Mouse (Mus musculus) left cerebral cortex, adult 9 months (tissue): Measurements from ENCODE around the gene Zfp131.
"Not testable (repeated sequence)": the region's sequence is repeated elsewhere in the genome, so short reads cannot be mapped to it uniquely, and the experiment has no call there.

Experiments used
- DNase-seq, 2 experiments: peaks; one replicate each; pipeline ENCODE4 v3.0.0; 2022; ENCODE audit warnings: low spot score in 2 of 2

Gene Zfp131

DNA sequence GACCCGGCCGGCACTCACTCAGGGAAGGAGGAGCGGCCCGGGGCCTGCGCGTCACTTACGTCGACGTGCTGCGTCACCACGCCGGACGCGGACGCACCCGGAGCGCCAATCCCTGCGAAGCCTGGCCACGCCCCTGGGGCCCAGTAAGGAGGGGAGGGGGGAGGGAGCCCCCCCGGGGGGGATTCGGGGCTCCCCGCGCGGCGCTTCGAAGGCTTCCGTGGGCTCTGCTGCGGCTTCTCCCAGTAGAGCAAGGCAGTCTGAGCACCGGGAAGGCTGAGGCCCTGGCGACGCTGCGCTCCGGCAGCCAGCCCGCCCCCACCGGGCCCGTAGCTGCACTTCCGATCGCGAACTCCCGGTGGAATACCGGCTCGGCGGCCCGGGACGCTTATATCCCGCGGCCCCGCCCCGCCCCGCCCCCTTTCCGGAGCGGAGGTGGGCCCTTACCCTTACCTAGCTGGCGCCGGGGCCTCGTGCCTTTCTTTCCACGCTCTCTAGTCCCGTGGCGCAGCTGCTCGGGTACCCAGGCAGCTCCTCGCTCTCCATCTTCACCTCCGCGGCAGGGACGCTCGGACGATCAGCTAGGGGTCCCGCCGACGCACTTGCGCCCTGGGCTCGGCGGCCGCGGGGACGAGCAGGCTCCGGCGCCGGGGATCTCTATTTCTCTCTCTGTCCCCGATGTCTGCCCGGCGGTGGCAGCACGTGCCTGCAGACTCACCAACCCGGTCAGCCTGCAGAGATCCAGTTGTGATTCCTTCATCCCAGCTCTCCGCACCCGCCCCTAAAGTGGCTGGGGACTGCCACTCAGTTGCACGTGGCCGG lies at the start of gene Zfp131:
TSS of gene Zfp131 (minus strand) at position 129 of the 819 bp plus-strand sequence.
- peak; percentile 78 to 91 for DNase-seq

DNA sequence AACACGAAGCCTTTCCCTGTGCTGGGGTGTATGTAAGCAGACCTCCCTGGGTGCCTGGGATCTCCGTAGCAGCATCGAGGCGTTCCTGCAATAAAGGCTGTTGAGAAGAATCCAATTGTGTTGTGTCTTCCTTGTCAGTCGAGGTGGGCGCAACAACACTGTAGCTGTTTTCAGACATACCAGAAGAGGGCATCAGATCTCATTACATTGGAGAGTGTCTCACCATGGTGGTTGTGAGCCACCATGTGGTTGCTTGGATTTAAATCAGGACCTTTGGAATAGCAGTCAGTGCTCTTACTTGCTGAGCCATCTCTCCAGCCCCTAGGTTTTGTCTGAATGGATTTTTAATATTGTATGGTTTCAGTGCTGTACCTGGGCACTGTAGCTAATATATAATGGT lies 49.3 kb upstream of the Zfp131 start:
- DNase-seq: peak in 1 of 2 experiments; percentile 10

DNA sequence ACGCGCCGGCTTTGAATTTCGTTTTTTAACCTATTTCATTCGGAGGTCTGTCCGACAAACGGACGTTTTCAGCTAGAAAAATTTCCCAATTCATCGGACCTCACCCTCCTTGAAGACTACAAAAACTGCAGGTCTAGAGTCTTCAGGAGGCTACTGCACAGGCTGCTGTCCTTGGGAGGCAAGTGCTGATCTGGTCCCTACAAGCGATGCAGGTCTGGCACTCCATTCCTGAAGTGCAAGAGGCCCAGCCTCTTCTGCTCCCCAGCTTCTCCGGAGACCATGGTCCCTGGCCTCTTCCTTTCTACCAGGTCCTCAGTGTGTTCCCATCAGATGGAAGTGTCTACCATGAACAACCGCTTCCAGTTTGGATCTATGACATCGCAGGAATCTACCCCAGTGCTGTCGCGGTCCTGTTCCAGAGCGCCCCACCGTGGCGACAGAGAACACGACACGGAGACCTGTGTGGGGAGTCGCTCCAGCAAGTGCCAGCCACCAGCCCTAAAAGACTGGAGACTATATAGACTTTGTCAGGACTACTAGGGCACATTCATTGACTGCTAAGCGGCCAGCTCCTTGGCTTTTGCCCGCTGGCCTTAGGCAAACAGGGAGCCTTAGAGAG lies 47.1 kb upstream of the Zfp131 start:
- DNase-seq: peak in 1 of 2 experiments; percentile 7

DNA sequence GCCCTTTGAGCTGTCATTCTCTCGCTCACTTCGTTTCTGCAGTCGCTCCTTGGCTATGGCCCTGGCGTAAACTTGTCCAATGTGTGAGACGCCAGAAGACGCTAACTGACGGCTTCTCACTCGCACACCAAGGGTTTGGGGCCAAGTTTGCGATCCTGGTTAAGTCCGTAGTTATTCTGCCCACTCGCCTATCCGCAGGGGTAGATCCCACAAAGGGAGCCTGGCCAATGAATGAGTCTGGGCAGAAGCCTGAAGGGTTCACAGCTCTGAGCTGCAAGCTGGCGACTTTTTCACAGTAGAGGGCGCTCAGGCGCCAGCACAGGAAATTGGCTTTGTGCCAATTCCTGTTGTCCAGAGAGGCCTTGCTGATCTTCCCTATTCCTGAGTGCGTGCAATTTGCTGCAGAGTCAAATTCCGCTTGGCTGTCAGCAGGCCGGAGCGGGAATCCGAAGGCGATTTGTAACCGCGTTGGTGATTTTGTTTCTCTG lies 45.7 kb upstream of the Zfp131 start:
- peak in 1 of 2 experiments; percentile 8 for DNase-seq

DNA sequence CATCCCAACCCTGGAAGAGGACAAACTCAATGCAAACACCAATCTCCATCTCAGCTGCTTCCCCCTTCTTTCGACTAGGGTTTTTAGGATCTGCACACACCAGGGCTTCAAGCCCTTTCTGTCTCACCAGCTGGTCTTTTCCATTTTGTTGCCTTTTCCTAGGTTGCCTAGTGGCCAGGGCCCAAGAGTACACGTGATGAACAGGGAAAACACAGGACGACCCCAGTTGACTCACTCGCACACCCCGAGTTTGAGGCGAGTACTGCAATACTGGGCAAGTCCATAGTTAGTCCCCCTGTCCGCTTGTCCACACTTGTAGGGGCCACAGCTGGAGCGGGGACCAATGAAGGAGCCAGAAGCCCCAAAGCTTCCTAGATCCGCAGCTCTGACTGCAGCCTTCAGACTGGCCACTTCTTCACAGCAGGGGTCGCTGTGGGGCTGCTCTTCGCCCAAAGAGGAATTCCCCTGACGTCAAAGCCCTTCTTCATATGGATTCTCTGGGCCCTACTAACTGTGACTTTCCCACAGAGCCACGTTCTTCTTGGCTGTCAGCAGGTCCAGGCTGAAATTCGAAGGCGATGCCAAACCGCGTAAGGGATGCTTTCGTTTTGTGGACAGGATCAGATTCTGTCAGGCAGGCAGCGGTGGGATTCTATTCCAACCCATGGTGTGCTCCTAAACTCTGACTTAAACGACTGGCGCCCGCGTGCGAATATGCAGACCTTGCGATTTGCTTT lies 44.8 kb upstream of the Zfp131 start, which contains the start of gene D13Ertd608e:
TSS of gene D13Ertd608e (plus strand) at position 687 of the 737 bp plus-strand sequence.
- DNase-seq: peak in 1 of 2 experiments; percentile 14

DNA sequence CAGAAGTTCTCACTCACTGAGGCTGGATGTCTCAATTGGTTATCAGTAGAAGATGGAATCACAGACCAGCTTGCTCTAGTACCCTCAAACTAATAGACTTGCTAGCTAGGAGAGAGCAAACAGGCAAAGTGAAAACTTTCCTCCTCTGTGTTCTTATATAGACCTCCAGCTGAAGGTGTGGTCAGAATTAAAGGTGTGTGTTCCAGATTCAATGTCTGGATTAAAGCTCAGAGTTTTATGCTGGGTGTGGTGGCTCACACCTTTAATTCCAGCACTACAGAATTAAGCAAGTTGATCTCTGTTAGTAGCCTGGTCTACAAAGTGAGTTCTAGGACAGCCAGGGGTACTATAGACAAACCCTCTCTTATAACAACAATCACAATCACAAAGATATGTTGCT lies 39.4 kb upstream of the Zfp131 start, which contains the start of gene AF067063:
TSS of gene AF067063 (minus strand) at position 101 of the 400 bp plus-strand sequence.
- not testable (repeated sequence) for DNase-seq

DNA sequence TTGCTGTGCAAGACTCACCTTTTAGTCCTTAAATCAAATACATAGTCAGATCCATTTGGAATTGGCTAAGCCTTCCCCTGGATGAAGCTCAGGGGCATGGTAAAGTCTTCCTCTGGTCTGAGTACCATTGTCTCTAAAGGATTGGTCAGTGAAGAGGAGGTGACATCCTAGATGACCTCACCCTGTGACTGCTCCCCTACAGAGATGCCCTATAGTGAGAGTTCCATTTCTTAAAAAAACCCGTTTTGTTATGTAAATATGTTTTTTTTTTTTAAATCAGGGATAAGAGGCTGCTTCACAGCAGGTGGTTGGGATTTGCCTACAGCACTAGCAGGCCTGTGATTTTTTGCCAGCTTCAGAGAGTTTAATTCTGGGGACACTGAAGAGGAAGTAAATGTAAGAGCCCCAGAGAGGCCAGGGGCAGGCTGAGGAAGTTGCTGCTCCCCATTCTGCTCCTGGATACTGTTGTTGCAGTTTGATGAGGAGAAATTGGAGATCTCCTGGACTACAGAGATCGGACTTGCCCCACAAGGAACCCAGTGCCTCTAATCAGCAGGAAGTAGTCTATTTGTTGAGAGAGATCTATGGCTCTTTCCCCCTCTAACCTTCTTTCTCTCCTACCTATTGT lies 27.0 kb upstream of the Zfp131 start:
- DNase-seq: no peak

DNA sequence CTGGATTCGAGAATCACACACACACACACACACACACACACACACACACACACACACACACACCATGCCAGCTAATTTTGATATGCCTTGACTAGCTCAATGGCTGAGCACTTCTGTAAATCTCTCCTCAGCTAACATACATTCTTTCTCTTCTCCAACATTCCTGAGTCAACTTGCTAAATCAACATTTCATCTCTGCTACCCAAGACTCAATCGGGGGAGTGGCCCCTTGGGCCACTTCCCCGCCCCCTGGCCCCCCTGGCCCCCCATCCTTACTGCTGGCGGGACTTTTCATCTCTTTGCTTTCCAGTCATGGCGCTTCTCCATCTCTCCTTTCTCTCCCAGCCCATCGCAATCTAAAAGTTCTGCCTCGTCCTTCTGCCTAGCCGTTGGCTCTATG lies 26.1 kb upstream of the Zfp131 start:
- DNase-seq: no peak

DNA sequence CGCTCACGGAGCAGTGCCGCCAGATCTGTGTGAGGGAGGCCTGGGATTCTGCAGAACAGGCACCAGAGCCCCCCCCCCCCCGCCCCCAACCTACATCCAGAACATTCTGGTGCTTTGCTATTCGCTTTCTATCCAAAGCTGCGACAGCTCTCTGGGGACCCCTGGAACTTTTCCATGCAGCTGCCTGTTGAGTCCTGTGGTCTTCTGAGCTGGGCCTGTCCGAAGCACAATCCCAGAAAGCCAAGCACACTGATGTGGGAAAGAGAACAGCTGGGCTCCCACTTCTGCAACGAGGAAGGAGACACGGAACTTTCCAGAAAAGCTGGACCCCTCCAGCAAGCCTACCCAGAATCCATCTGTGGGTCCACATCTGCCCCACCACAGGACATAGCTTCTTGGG lies 19.3 kb upstream of the Zfp131 start:
- DNase-seq: no peak

DNA sequence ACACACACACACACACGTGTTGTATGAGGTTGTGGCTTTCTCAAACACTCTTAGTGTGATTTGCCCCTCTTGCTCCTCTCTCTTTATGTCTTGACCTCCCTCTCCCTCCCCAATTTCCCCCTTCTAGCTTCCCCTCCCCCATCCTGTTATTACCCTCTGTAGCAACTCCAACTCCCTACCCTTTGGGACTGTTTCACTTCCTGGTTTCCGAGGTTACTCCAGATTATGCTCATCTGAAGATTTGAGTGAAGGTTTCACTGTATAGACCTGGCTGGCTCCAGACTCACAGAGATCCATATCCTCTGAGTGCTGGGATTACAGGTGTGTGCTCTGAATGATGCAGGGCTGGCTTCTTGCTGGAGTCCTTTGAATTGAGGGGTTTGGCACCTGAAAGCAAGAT lies 18.2 kb upstream of the Zfp131 start:
- DNase-seq: no peak

DNA sequence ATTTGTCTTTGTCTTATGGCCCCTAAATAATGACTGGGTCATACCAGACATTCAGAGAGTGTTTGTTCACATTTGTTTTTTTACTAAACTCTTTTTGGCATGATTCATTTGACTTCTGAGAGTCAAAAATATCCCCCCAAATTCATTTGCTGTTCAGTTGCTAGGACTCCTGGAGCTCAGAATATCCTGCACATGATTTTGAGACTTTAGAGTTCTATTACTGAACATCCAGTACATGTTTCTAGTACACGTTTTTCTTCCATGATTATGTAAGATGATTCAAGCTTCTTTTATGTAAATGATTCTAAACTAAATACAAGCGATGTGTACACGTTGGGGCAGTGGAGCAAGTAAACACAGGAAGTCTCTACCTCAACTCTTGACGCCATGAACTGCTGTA lies 7.0 kb upstream of the Zfp131 start:
- DNase-seq: no peak

DNA sequence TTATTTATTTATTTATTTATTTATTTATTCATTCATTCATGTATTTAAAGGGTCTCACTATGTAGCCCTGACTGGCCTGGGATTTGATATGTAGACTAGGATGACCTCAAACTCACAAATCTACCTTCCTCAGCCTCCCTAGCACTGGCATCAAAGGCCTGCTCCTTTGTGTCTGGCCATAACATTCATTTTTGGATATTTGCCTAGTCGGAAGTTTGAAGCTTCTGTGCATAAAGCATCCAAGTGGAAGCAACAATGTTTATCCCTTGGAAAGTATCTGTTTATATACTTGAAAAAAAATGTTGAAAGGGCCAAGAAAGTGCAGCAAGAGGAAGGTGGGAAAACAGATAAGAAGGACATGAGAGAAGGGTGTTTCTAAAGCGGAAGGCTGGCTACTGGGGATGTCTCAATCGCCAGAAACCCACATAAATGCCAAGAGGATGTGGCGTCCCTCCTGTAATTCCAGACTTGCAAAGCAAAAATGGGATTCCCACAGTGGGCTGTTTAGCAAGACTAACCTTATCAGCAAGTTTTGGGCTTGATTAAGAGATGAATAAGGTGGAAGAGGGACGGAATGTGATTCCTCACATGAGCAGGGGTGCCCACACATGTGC lies 2.2 kb upstream of the Zfp131 start:
- DNase-seq: no peak

DNA sequence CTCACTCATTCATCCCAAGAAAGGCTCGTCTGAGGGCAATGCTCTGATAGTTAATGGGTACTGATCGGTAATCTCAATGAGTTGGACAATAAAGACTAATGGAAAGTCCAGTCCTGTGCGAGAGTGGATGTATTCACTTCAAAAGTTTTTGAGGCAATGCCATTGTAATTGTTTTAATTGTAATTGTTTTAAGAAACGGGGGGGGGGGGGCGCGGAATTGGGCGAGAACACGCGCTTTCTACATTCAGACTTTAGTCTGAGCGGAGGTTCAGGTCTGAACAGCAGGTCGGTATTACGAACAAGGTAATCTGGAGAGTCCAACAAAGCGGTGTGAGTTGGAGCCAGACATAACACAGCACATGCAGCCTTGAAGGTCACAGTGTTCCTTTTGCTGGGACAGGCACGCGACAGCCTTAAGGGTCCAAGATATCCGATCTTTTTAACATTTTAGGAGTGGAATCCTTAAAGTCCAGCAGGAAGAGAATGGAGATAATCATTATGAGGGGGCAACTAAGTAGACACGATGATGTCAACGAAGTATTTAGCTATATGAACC lies 969 bp upstream of the Zfp131 start:
- DNase-seq: no peak

DNA sequence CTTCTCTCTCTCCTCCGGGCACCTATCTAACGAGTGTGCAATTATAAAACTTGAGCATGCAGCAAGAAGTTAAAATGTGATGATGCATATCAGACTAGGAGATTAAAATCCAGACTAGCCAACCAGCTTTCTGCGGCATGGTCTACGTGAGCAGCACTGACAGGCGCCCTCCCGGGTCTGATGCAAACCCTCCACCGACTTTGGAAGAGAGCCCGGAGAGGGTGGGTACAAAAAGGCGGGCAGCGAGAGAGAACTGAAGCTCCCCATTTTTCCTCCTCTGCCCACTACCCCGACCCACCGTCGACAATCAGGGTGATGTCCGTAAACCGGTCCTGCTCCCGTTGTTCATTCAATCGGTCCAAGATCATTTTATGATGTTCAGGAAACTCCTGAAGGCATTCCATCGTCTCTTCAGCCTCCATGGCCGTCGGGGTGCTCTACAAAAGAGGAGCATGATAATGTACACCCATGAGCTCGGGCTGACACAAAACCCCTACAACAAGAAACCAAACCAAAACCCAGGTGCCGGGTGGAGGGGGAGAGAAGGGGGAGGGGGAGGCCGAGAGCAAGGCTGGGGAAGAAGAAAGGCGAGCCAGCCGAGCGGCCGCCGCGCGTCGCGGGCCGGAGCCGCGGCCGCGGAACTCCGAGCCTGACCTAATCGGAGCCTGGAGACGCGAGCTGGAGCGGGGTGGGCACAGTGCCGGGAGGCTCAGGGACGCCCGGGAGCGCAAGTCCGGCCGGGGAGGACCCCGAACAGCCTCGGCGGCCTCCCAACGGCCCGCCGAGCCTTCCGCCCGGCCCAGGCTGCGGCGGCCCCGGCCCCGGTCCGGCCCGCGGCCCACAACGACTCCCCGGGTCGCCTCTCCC lies 605 bp downstream of the Zfp131 start:
- DNase-seq: peak in 1 of 2 experiments; percentile 56

DNA sequence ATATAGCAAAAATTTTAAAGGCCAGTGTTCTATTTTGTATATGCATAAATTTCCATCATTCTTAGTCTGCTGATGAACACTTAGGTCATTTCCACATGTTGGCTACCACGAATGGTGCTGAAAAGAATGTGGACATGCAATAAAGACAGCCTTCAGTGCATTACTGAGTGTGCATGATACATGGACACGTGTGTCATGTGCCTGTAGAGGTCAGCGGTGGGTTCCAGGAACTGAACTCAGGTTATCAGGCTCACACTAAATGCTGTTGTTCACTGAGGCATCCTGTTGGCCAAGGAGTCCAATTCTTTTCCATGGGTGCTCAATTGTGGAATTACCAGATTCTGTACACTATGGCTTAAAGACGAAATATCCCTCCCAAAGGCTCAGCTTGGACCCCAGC lies 7.1 kb downstream of the Zfp131 start:
- DNase-seq: no peak

DNA sequence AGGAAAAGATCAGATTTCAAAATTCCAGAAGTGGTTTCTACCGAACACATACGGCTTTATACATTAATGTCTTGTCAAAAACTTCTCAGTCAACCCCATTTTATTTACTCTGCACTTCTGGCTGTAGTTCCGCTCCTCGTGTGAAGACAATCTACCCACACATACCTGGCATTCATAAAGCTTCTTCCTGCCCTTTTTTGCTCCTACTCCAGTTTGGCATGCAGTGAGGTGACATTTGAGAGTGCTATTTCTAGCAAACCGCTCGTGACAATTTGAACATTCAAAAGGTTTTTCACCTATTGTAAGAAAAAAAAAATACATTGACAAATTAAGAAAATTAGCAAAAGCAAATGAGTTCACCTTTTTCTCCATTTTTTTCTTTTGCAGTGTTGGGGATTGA lies 22.1 kb downstream of the Zfp131 start:
- no peak for DNase-seq

DNA sequence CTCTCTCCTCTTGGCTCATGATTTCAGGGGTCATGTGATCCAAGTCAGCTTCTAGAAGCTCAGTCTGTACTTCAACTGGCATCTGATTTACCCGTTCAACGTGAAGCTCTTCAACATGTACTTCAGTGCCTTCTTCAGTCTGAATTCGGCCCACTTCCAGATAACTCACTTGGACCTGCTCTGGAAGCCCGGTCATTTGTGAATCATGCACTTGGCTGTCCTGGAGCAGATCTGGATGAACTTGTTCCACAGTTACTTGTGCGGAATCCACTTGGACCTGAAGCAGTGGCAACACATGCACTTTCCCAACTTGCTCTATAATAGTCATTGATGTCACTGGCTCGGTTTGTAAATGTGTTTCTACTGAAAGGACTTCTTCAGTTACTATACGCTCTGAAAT lies 24.2 kb downstream of the Zfp131 start:
- no peak for DNase-seq

DNA sequence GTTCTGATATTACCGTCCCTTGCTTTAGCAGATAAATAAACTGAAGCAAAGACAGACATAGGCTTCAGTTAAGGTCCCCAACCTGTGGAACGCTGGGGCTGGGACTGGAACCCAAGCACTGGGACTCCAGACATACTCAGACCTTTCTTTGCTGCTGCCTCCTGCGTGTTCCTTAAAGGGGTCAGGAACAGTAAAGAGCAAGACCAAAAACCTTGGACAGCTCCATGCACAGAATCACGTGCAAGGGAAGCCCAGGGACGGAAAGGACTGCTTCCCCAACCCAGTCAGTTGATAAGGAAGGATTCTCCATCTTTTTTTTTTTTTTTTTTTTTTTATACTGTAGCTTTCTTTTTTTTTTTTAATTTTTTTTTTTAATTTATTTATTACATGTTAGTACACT lies 33.9 kb downstream of the Zfp131 start:
- no peak for DNase-seq

DNA sequence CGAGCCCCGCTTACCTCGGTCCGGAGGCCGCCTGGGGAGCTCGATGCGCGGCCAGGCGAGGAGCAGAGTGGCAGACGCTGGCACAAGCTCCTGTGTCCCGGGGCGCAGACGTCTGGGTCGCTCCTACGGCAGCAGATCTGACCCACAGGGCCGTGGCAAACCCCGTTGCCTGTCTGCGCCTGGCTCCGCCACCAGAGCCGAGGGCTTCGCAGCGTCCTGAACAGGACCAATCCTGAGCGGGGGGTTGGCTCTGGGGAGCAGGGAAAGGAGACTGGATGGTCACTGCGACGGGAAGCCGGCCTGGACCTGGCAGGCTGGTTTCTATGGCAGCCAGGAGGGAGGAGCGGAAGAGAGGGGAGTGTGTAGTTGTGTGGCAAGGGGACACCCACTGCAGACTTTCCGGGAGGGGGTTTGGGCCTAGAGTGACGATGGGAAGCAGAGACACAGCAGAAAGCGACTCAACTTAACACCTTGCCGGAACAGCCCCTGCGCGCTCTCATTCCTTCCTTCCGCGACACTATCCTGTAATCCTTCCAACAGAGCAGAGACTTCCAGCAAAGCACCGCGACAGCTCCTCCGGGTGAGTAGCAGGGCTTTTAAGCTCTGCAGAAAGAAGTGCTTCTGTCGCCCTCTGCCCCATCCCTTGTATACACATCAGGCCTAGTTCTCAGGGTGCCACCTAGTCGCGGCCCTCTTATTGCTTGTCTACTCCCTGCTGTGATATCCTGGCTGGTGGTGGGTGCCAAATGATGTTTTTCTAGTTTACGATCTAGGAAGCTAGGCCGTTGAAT lies 34.8 kb downstream of the Zfp131 start, which contains the start of gene Nim1k:
TSS of gene Nim1k (minus strand) at position 202 of the 791 bp plus-strand sequence.
- DNase-seq: peak; percentile 69 to 82
